Mouse (Mus musculus) midbrain, postnatal 0 days (tissue): ENCODE data around the gene Rcn1. TPM values are rescaled to one million over a fixed set of nuclear protein-coding genes. Genes with fewer than 3 reads are reported as not detected.
A peak's percentile ranks its signal among the peaks of the same experiment; 100 is the strongest.

Source experiments
- ATAC-seq: fragments of 200-750 bp; cut with Nextera tagmentation; 2 replicates; pipeline ENCODE4 v1.8.0; 2017; ENCODE audit warnings: moderate number of reproducible peaks, mild to moderate bottlenecking, moderate TSS enrichment, moderate library complexity; ENCODE audit not compliant: low FRiP score
- DNase-seq: peaks from one replicate; pipeline ENCODE4 v3.0.0-alpha.2; 2015; ENCODE audit warnings: low spot score
- H3K27ac ChIP-seq: fragments of 300-500 bp; sonication (generic); 2 replicates; pipeline ENCODE4 v1.5.1; 2014; ENCODE audit warnings: low read depth, mild to moderate bottlenecking, low read length, mixed read lengths
- H3K27me3 ChIP-seq: fragments of 300-500 bp; sonication (generic); 2 replicates; pipeline ENCODE4 v1.6.1; 2014; ENCODE audit warnings: low read length, control low read depth, mixed read lengths; ENCODE audit not compliant: insufficient read depth
- H3K36me3 ChIP-seq: fragments of 300-500 bp; sonication (generic); 2 replicates; pipeline ENCODE4 v1.6.1; 2014; ENCODE audit warnings: low read length, control low read depth, mixed read lengths; ENCODE audit not compliant: insufficient read depth
- H3K4me1 ChIP-seq: fragments of 300-500 bp; sonication (generic); 2 replicates; pipeline ENCODE4 v1.6.1; 2014; ENCODE audit warnings: mild to moderate bottlenecking, control low read depth, antibody characterized with exemption, low read length, mixed read lengths; ENCODE audit not compliant: insufficient read depth
- H3K4me2 ChIP-seq: fragments of 300-500 bp; sonication (generic); 2 replicates; pipeline ENCODE4 v1.6.1; 2014; ENCODE audit warnings: low read depth, mild to moderate bottlenecking, low read length, mixed read lengths; ENCODE audit not compliant: poor library complexity, severe bottlenecking
- H3K4me3 ChIP-seq: fragments of 300-500 bp; sonication (generic); 2 replicates; pipeline ENCODE4 v1.5.1; 2014; ENCODE audit warnings: low read depth, mild to moderate bottlenecking, low read length, moderate library complexity
- H3K9ac ChIP-seq: fragments of 300-500 bp; sonication (generic); replicated peaks from 2 replicates; pipeline ENCODE4 v1.6.1; 2014; ENCODE audit warnings: mild to moderate bottlenecking, low read length, moderate library complexity, mixed read lengths; ENCODE audit not compliant: poor library complexity, severe bottlenecking
- H3K9me3 ChIP-seq: fragments of 300-500 bp; sonication (generic); 2 replicates; pipeline ENCODE4 v1.6.1; 2016; ENCODE audit warnings: low read length, control low read depth
- CTCF ChIP-seq: IDR thresholded peaks from 2 replicates; pipeline ENCODE4 v1.5.1; 2016; ENCODE audit warnings: antibody characterized with exemption, mild to moderate bottlenecking
- WGBS: fragments of 180-500 bp; shearing (Covaris S2); extraction: QIAGEN DNeasy Blood & Tissue Kit; methylation state at CpG from one replicate; pipeline ENCODE4 v1.1.7; 2014; 5-methylcytosine and 5-hydroxymethylcytosine counted together
- polyA plus RNA-seq: library from polyadenylated mRNA; unstranded; fragments of >200 nt; fragmentation: Nextera tagmentation; extraction: Ambion mirVana; gene quantifications from 2 replicates; pipeline ENCODE4 v1.2.1, GENCODE M21; 2015
- total RNA-seq: library from RNA; depleted of rRNA; stranded (reverse); fragments of >200 nt; gene quantifications from 2 replicates; pipeline ENCODE4 v1.2.3, GENCODE M21; 2014; rRNA removed

Gene Rcn1
- total and polyA plus RNA-seq, 2 experiments from 2014 or later: 31.0 to 58.3 TPM

- H3K9ac ChIP-seq: no peak overlapping the region
- H3K4me3 ChIP-seq: no peak overlapping the region
- no peaks in the 10 kb centered on the region for H3K4me1 ChIP-seq
- DNase-seq (no peak), ATAC-seq (no peak)
- WGBS: 53% methylated on average over 6 of the region's 6 CpGs
- no peak overlapping the region for H3K27ac ChIP-seq
- H3K27me3 ChIP-seq: no peaks in the 10 kb centered on the region
- no peaks in the 10 kb centered on the region for H3K9me3 ChIP-seq
- H3K4me2 ChIP-seq: no peak overlapping the region
- TF ChIP-seq CTCF: no peak
- no peaks in the 10 kb centered on the region for H3K36me3 ChIP-seq
Observed at GRCm38 (mm10) chr2:105348886-105349285, 50.2 kb downstream of the Rcn1 start.

DNA sequence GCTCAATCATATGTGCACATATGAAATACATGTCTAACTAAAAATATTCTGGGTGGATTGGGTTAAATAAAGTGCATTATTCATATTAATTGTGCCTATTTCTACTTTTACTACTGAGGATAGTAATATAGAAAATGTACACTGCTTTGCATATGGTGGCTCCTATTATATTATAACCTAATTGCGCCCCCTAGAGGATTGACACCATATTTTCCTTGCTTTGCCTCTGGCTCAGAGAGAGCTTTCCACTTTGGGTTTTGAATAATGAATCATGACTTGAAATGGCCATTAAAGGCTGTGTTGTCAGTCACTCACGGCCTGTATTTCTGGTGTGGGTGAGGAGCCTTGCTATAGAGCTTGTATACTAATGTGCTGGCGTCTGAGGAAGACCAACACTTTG lies 59.1 kb downstream of the Rcn1 start:
- TF ChIP-seq CTCF: peak; percentile 38; the same call in 1 of the 2 replicates
- Histone ChIP-seq H3K36me3 (no peaks in the 10 kb centered on the region), H3K4me2 (no peak overlapping the region), H3K27me3 (no peaks in the 10 kb centered on the region), H3K27ac (no peak overlapping the region), H3K9me3 (no peaks in the 10 kb centered on the region), H3K9ac (no peak overlapping the region), H3K4me3 (no peak overlapping the region), H3K4me1 (no peaks in the 10 kb centered on the region)
- DNase-seq: no peak
- 64% methylated on average over 3 of the region's 3 CpGs for WGBS
- no peak for ATAC-seq

DNA sequence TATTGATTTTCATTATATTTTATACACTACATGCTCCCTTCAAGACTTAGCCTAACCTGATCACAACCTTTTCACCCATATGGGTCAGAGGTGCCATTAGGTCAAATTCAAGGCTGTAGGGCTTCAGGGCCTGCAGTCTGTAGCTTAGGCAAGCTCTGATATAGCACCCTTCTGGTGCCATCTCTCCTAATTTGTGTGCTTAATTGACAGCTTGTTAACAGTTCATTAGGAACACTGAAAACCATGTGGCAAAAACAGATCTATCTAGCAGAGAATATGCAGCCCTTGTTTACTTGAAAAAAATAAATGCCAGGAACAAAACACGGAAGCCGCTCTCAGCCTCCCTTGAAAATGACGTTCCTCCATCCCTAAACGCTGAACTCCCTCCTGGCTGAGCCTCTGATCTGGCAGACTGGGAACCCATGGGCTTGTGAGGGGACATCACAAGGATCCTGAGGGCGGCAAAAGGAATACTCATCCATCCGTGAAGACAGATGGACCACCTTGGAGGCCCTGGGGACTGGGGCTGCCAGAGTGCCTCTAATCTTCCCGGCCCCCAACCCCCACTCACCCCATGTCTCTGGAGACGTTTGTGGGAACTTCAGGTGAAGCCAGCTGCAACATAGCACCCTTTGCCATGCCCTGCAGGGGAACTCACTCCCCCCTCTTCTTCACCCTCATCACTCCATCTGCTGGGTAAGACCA lies 61.8 kb downstream of the Rcn1 start:
- Histone ChIP-seq H3K9ac (no peak overlapping the region), H3K27ac (no peak overlapping the region), H3K4me1 (no peaks in the 10 kb centered on the region), H3K4me3 (no peak overlapping the region), H3K9me3 (no peaks in the 10 kb centered on the region), H3K4me2 (no peak overlapping the region), H3K36me3 (no peaks in the 10 kb centered on the region), H3K27me3 (no peaks in the 10 kb centered on the region)
- TF ChIP-seq CTCF: no peak
- 41% methylated on average over 8 of the region's 8 CpGs for WGBS
- DNase-seq (no peak), ATAC-seq (no peak)

DNA sequence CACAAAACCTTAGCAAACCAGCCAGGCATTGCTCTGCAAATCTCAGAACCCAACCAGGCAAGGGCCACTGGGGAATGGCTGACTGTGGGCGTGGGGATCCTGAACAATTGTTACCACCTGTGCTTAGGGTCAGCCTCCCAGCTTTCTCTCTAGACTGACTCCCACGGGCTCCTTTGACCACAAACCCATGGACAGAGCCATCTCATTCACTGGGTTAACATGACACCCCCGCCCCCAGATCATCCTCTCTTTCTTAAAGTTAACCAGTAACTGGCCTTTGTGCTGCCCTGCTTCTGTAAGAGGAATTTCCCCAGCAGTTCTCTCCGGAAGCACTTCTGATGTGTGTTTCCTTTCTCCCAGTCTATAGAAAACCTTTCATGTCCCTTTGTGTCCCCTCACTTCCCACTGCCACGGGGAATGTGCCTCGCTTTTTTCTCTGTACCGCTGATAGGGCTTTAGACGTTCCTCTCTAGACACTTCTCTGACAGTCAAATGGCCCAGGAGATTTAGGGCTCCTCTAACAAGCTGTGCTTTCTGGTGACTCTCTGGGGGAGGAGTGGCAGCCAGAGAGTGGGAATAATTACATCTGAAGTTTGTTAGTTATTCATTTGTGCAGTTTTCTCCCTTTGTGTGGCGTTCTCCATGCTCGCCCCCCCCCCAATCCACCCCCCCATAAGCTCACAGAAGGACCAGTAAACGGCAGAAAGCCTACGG lies 62.6 kb downstream of the Rcn1 start:
- ATAC-seq: no peak
- TF ChIP-seq CTCF: no peak
- no peak overlapping the region for H3K27ac ChIP-seq
- no peak overlapping the region for H3K9ac ChIP-seq
- WGBS: 14% methylated on average over 12 of the region's 12 CpGs
- no peaks in the 10 kb centered on the region for H3K4me1 ChIP-seq
- H3K36me3 ChIP-seq: no peaks in the 10 kb centered on the region
- H3K4me3 ChIP-seq: no peak overlapping the region
- DNase-seq: no peak
- no peaks in the 10 kb centered on the region for H3K9me3 ChIP-seq
- no peak overlapping the region for H3K4me2 ChIP-seq
- no peaks in the 10 kb centered on the region for H3K27me3 ChIP-seq

Other genes with a start within 250 kb of the Rcn1 start
- not detected in 2 replicates for gene Them7, start 175.0 kb downstream of the Rcn1 start, total RNA-seq
- gene Them7, start 175.0 kb downstream of the Rcn1 start, polyA plus RNA-seq: not detected in 2 replicates